Mouse (Mus musculus) heart, adult 18-20 months (tissue): ENCODE measurements around the gene Tnfaip2. TPM values are rescaled to one million over a fixed set of nuclear protein-coding genes. Genes with fewer than 3 reads are reported as not detected.

Source experiments
- DNase-seq, 2 experiments: peaks; one replicate each; pipeline ENCODE4 v3.0.0; 2021 to 2022; ENCODE audit warnings: mixed read lengths in 1 of 2
- long read RNA-seq, 2 experiments: library from polyadenylated mRNA; stranded (forward); transcript quantifications; one replicate each; pipeline ENCODE4 v2.0.0; 2021
- total RNA-seq, 2 experiments: library from RNA; stranded (reverse); gene quantifications; 2 replicates each; pipeline ENCODE4 v1.2.3; 2021

Tnfaip2 gene
- 10 to 100 TPM; 45.1 to 52.6 TPM for total RNA-seq
- long read RNA-seq, experiment 1, transcript Tnfaip2-201 (12 exons, 3,762 nt), result major isoform, 21 of 33 reads
- long read RNA-seq, experiment 1, partial matches to known transcripts, result 11 of 33 reads
- long read RNA-seq, experiment 1, other reads (novel, unspliced or antisense), result 1 of 33 reads
- long read RNA-seq, experiment 2, partial matches to known transcripts, result 1 of 7 reads
- long read RNA-seq, experiment 2, other reads (novel, unspliced or antisense), result 2 of 7 reads

DNA sequence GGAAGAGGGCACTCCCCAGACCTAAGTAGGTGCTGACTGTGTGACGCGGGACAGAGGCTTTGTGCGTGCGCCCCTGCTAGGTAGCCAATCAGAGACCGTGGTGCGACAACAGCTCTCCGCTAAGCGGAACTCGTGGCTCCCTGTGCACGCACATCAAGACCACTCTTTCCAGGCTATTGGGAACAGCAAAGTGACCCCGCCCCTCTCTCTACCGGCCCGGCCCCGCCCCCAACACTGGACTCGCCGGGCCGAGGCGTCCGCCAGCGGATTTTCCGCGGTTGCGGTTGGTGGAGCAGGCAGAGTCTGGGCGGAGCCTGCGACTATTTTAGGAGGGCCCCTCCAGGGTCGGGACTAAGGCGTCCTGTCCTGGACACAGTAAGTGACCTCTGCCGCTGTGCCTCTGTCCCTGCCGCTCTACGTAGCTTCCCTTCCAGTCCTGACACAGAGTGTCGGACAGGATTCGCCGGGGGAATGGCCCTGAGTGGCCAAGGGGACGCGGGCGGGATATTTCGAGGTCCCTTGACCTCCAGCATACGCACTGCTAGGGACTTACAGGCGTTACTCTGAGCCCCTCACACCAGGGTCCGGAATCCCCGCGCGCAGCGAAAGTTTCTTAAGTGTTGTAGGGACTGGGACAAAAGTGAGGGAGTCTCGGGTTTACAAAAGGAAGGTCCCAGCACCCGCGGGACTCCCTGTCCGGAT lies at the start of gene Tnfaip2:
Tnfaip2 (plus strand) TSS at position 161 of the 702 bp plus-strand sequence.
- peak; percentile 90 to 95 for DNase-seq

DNA sequence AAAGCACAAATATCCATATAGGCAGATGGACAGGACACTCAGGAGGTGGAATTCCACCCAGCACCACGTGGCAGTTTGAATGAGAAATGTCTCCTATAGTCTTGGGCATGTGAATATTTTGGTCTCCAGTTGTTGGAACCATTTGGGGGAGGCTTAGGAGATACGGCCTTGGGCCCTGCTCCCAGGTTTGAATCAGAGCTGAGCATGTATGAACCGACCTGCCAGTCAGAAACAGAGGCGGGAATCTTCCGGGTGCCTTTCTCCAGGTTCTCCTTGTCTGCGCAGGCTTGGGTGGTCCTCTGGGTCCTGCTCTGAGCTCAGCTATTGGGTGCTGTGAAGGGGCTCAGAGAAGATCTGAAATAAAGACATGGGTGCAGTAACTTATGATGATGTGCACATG lies 48.3 kb upstream of the Tnfaip2 start:
- no peak for DNase-seq

DNA sequence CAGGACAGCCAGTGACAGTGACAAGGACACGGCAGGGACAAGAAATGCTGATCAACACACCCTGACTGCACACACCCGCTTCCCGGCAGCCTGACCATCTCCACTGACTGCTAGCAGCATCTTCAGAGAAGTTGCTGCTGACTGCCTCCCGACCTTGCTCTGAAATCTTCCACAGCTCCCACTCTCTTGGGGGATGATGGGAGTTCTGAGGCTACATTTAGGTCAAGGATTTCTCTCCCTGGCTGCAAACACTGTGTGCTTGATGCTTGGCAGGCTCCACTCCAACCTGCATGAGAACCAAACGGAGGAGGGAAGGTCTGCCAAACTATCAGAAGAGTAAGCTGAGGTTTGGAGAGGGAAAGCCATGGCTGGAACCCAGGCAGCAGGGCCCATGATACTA lies 45.3 kb upstream of the Tnfaip2 start:
- DNase-seq, result no peak

DNA sequence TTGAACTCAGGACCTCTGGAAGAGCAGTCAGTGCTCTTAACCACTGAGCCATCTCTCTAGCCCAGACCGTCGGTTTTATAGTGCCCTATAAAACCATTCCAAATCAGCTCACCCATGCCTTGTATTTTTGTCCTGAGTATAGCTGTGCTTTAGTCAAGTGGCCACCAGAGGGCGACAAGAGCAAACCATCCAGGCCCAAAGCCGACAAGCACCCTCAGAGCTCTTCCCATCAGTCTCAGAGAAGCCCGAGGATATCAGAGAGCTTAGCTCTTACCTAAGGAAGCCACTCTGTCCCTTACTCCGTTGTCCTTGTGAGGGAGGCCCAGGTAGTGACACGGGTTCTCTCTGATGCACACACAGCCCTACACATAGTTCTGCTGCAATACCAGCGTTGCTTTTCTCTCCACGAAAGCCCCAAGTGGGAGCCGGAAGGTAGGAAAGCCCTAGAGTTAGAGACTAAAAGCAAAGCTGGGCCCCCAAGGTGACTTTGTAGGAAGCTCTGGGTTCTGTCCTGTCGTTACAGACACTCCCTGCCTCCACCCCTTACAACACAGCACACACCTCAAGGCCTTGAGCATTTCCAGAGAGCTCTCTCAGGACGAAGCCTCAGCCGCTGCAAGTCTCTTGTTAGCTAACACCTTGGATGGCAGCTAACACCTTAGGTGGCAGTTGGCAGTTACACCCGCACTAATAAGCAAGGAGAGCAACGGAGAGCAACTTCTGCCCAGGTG lies 40.6 kb upstream of the Tnfaip2 start:
- DNase-seq, result peak; percentile 79 to 88

DNA sequence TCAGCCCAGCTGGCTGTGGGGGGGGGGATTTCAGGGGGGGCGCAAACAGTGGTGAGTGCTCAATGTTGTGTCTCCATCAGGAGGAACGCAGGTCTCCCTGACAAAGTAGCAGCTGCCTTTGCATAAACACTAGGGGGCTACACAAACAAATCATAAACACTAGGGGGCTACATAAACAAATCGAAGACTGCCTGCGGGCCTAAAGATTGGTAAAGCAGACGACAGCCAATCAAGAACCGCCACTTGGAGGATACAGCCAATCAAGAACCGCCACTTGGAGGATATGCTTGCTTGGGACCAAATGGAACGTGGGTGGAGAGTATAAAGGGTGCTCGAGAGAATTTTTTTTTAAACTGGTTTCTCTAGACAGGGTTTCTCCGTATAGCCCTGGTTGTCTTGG lies 37.4 kb upstream of the Tnfaip2 start:
- DNase-seq, result no peak

DNA sequence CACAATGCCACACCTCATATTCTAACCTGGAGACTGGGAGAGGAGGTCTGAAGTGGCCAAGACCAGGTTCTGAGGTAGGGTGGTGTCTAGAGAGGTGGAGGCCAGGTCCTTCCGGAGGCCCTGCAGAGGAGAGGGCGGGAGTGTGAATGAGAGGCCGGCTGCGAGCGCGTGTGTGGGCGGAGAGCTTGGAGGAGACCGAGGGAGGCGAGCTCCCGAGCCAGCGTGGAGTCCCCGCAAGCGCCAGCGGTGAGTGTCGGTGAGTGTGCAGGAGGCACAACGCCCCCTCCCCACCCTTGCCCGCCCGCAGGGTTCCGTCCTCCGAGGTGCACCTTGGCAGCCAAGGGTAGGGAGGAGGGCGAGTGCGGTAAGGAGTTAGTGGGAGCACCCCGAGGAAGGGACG lies 35.6 kb upstream of the Tnfaip2 start, which contains the start of gene Lbhd2:
Lbhd2 (plus strand) TSS at position 188 of the 400 bp plus-strand sequence.
- no peak for DNase-seq

DNA sequence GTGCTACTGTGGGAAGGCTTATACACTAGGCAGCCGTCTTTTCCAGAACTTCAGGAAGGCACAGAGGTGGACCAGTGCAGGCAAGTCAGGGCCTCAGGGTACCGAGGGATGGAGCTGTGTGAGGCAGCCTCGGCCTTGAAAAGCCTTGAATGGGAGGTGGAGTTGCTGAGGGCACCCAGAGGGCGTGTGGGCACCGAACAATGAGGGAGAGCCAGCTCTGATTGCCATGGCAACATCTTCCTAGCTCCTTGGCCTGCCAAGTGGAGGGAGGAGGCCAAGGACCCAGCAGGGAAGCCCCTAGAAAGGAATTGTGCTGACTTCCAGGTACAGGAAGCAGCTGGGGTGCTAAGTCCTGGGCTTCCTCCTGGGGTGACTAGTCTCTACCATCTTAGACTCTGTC lies 32.7 kb upstream of the Tnfaip2 start:
- DNase-seq, result no peak

DNA sequence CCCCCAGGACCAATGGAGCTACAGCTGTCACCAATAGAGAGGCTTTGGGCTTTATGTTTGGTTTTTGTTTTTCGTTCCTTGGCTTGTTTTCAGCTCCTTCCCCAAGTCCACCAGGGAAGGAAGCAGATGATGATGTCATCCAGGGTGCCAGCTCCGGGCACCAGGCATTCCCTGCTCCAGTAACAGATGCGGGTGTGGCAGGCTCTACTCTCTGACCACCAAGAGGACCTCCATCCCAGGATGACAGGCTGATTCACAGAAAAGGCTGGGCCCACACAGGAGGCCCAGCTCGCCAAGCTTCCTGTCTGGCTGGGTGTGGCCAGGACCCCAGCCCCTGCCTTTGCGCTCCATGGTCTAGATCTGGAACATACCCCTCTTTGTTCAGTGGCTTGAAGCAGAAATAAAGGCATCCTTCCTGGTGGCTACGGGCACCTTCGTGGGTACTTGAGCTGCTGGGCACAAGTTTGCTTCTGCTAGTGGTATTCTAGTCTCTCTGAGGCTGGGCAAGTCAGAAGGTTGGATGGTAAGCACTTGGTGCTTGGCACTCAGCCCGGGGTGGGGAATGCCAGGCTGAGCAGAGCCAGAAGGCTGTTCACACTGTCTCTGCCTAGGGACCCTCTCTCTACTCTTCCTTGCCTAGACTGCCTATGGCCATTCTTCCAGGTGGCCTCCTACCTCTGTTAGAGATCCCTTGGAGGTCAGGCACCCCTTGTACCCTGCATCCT lies 30.5 kb upstream of the Tnfaip2 start:
- peak; percentile 47 for DNase-seq

DNA sequence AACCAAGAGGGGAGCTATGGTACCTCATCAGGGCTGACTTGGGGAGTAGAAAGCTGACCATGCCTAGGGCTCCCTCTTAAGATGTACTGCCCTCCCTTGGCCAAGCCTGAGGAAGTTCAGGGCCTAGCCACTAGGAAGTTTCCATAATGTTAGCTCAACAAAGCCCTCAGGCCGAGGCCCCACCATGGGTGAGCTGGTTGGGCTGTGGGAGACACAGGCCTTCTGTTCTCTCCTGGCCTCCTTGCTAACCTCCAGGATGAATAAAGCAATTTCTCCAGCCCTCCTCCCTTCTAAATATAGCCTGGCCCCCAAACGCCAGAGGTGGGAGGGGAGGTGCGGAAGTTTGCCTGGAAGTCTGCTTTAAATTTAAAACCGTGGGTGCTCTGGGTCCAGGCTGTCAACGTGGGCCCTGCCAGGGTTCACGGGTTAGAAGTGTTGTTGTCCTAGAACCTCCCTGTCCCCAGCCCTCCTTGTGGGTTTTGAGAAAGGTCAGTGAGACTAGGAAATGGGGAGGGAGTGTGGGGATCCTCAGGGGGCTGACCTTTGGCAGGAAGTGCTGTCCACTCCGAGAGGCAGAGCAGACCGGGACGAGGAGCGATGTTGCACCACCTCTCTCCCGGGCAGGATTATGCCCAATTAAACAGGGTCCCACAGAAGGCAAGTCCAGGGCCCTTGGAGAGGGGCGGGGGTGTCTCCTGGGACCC lies 29.5 kb upstream of the Tnfaip2 start:
- peak; percentile 51 to 60 for DNase-seq

DNA sequence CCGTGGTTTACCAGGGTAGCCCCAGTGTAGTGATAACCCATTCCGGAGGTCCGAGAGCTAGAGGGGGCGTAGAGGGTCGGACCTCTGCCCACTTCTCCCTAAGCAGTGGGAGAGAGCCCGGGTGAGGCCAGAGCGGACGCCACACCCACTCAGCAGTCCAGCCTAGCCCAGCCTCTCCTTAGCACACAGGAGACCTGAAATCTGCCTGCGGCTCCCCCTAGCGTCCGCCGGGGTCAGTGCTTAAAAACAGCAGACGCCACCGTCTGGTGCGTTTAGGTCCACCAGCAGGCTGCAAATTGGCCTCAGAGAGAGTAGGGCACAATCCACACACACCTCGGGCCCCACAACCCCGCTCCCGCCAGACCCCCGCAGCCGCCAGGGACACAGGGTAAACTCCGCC lies 29.0 kb upstream of the Tnfaip2 start:
- DNase-seq, result peak; percentile 93 to 95

DNA sequence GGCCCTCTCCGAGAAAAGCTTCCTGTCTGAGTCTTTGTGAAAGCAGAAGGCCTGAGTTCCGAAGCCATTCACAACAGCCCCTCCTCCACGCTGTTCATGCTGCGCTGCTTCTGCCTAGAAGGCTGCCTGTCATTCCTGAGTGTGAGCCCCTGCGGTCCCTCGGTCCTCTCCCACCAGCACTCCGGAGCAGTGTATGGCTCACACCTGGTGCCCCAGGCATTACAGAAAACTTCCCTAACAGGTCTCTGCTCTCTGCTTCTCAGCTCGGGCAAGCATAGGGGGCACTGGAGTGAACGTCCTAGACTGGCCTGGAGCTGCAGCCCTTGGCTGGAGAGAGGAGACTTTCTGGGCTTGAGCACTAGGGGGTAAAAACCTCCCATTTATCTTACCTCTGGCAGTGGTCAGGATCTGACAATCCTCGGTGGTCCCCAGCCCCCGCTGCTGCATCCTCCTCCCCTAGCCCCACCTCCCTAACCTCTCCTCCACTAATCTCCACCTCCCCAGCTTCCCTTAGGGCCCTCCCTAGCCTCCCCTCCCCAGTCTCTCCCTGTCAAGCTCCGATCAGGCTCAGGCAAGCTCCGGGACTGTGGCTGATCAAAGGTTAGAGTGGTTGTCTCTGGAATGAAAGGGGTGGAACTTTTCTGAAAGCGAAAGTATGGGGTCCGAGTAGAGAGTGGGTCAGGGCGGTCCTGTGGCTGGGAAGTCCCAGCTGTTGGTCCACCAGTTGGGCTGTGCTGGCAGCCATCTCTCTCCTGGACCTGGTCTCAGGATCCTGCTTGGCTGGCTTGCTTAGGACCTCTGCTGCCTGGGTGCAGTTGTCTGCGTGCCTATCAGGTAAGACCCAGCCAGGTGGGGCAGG lies 25.1 kb upstream of the Tnfaip2 start, which contains the start of gene Exoc3l4:
Exoc3l4 (plus strand) TSS at position 97 of the 859 bp plus-strand sequence.
- DNase-seq, result peak; percentile 38 to 53

DNA sequence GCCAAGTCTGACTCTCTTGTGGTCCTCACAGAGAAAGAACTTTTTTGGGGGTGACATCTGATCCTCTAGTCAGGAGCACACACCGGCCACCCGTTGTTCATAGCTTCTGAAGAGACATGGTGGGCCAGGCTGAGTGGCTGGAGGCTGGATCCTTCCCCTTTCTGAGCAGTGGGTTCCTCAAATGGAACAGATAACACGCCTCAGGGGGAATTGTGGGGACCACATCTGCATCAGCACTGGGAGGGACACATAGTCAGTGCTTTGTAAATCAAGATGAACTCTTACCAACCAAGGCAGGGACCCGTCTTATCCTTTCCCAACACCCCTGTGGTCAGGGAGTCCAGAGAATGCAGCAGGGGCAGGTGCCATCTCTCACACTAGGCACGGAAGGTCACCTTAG lies 22.4 kb upstream of the Tnfaip2 start:
- no peak for DNase-seq

DNA sequence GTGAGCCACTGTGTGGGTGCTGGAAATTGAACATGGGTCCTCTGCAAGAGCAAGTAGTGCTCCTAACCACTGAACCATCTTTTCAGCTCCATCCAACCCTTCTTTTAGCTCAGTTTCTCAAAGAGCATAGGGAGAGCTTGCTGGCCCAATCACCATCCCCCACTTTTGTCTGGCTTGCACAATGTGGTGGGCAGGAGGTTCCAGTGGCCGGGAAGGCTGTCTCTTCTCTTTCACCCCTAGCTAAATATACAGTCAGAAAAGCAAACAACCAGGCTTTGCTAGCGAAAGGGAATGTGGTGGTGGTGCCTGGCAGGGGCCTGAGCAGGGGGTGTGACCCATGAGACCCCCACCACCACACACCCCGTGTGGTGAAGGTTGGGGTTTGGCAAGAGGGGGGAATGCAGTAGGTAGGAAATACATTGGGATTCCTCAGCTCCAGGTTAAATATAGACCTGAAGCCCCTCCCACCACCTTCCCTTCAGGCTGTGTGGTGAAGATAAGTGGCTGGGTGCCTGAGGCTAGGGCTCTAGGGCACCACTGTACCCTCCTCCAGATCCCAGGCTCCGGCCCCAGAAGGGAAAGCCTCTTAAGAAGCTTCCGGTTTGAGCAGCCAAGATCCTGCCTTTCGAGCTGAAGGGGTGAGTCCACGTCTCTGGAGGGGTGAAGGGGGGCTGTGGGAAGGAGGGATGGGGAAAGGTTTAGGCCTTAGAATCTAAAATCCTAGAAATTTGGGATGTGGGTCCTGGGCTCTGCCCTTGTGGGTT lies 21.1 kb upstream of the Tnfaip2 start:
- DNase-seq, result no peak

DNA sequence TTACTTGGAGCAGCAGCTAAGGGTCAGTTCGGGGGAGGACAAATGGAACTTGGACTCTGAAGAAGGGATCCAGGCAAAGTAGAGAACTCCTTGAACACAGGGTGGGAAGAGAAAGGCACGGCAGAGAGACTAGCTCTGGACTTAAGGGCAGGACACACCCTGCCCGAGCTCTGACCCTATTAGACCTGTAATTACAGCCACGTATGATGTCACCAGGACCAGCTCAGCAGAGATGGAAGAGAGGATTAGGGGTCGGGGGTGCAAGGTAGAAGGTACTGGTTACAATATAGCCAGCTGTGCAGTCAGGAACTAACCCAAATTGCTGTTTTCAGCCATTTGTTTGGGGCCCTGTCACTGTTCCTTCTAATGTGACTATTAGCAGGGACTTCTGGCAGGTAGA lies 19.4 kb upstream of the Tnfaip2 start:
- DNase-seq, result no peak

DNA sequence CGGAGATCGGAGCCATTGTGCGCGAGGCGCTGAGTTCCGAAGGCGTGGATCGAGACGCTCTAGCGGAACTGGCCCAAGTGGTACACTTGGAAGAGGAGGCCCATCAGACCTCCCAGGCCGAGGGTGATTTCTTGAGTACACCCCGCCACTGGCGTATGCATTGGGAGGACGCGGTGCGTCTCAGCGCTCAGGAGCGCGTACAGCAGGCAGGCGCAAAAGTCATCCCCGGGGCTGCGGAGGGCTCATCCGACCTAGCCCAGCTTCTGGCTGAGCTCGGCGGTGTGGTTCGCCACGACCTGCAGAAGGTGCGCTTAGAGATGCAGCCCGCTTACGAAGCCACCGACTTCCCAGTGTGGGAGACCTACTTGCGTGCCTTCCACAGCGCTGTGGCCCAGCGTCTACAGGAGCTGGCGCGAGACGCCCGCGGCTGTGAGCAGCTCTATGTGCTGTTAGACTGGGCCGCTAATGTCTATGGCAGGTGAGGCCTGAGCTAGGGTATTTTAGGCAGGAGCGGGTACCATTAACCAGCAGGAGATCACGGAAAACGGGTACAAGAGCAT lies 18.6 kb upstream of the Tnfaip2 start:
- DNase-seq, result no peak

DNA sequence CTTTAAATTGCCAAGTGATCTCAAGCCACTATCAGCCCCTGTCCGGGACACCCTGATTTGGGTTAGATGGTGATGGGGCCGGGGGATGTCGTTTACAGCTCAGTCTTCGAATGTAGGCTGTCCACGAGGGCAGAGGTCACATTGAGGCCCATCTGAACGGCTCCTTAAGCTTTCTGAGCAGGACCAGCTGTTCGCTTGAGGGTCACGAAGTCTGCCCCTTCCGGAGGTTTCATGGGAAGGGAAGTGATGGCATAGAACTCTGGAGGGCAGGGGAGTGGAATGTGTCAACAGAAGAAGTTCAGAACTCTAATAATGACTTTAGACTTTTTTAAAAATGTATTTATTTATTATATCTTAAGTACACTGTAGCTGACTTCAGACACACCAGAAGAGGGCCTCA lies 17.7 kb upstream of the Tnfaip2 start:
- DNase-seq, result no peak

DNA sequence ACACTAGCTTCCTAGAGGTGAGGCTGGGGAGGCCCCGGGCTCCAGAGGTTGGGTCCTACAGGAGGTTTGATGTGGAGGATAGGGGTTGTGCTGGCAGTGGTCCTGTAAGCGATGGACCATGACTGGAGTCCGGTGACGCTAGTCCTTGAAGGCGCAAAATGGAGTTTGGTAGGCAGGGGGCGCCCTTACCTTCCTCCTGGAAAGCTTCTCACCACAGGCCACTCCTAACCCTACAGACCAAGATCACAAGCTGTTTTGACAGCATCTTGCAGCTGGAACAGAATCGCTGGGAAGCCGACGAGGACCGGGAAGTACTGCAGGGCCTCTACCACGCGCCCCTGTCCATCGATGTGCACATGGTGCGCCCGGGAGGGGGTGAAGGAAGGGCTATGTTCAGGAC lies 17.0 kb upstream of the Tnfaip2 start:
- peak; percentile 86 to 96 for DNase-seq

DNA sequence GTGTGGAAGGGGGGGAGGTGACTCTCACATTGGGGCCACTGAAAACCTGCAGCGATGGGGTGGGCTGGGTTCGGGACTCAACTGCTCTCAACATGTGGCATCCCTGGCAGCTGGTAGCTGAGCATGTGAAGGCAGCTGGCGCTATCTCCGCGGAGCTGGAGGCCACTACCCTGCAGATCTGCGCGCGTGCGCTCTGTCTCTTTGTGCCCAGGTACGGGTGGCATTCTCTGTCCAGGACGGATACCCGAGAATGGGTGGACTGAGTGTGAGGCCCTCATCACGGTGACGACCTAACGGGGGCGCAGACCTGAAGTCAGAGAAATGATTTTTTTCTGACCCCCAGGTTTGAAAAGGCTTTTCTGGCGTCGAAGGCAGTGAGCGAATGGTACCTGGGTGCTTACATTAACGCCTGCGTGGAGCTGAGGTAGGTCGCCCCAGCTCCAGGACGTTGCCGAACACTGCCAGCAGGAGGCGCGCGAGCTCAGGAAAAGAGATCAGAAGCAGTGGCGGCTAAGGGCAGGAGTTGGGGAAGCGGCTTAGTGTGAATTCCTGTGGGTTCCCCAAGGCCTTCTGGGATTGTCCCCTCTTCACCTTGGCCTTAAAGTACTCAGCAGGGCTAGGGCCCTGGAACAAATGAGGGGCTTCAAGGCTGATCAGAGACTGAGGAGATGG lies 16.3 kb upstream of the Tnfaip2 start:
- DNase-seq, result peak; percentile 91 to 99
